Mouse (Mus musculus) c-Kit-positive CD71-positive TER-119-positive erythroid progenitor cells, embryonic 14.5 days (primary cell): ENCODE measurements around the gene Olfr744.
"Not testable (repeated sequence)": the region's sequence is repeated elsewhere in the genome, so short reads cannot be mapped to it uniquely, and the experiment has no call there.

Experiments
- DNase-seq: peaks from one replicate; pipeline ENCODE4 v3.0.0-alpha.2; 2013; ENCODE audit warnings: low spot score

Gene Olfr744

GRCm38 (mm10) chr14:50614579-50614978 lies at the start of gene Olfr744:
Gene Olfr744 (plus strand): TSS chr14:50614879.
- no peak for DNase-seq

GRCm38 (mm10) chr14:50573056-50573455 lies 41.6 kb upstream of the Olfr744 start:
- not testable (repeated sequence) for DNase-seq

- no peak for DNase-seq
Observed at GRCm38 (mm10) chr14:50639088-50639487, 24.4 kb downstream of the Olfr744 start, which contains the start of gene Olfr745. Gene Olfr745 (plus strand): TSS chr14:50639388.

GRCm38 (mm10) chr14:50646783-50647182 lies 32.1 kb downstream of the Olfr744 start, which contains the start of gene Olfr746:
Gene Olfr746 (plus strand): TSS chr14:50647083.
- DNase-seq, result no peak
